Mouse (Mus musculus) lung, adult 18-20 months (tissue): ENCODE measurements at regions not wholly inside any gene's neighbourhood (a gene's known extent, or its start where the extent isn't known, plus 50 kb on each side); places are given as distances from the start of the nearest gene placed in this dataset.

Source experiments
- DNase-seq, 2 experiments: peaks; one replicate each; pipeline ENCODE4 v3.0.0; 2022; ENCODE audit warnings: mixed read lengths in 2 of 2

GRCm38 (mm10) chr3:149262332-149262970 is 272.1 kb upstream of the Adgrl2 start:
- peak in 1 of 2 experiments; percentile 51 for DNase-seq

- no peak for DNase-seq
Measured at GRCm38 (mm10) chr3:149261764-149262163, 271.4 kb upstream of the Adgrl2 start.

GRCm38 (mm10) chr3:149258826-149259225 is 268.5 kb upstream of the Adgrl2 start:
- no peak for DNase-seq

GRCm38 (mm10) chr3:149256891-149257290 is 266.5 kb upstream of the Adgrl2 start:
- DNase-seq = no peak

DNA sequence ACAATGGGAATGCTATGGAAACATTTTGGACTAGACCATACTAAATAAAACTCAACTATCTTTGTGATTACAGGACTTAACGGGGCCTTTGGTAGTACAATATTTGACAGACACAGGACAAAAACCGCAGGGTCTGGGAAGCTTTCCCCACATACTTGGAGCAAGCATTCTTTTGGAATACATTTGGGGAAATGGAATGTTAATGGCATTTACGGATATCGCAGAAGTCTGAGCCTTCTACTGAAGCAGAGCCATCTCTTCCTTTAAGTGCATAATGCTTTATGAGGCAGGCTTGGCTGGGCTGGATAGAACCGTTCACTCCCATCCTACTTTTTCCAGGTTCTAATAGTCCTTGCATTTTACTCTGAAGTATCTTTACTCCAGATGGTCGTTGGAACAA is 262.7 kb upstream of the Adgrl2 start:
- no peak for DNase-seq

DNA sequence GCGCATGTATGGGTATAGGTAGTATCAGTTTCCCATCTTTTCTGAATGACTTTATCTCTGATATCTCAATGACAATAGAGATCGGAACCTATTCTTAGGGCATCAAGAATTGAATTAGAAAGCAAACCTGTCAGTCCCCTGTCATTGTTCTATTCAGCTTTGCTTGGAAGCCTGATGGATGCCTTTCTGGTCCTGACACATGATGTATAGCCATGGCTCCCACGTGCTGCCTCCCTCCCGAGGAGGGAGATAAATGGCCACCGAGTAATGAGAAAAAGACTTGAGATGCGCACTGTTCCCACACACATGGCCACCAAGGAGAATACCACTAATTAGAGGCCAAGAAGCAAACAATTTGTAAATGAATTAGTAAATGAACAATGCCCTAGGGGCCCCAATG is 261.8 kb upstream of the Adgrl2 start:
- no peak for DNase-seq

- no peak for DNase-seq
Measured at GRCm38 (mm10) chr3:149247626-149247987, 257.3 kb upstream of the Adgrl2 start.

- DNase-seq = no peak
Measured at GRCm38 (mm10) chr3:149246935-149247625, 256.7 kb upstream of the Adgrl2 start.

- DNase-seq = no peak
Measured at GRCm38 (mm10) chr3:149239664-149240063, 249.3 kb upstream of the Adgrl2 start.

- DNase-seq = no peak
Measured at GRCm38 (mm10) chr3:149238076-149238475, 247.7 kb upstream of the Adgrl2 start.

DNA sequence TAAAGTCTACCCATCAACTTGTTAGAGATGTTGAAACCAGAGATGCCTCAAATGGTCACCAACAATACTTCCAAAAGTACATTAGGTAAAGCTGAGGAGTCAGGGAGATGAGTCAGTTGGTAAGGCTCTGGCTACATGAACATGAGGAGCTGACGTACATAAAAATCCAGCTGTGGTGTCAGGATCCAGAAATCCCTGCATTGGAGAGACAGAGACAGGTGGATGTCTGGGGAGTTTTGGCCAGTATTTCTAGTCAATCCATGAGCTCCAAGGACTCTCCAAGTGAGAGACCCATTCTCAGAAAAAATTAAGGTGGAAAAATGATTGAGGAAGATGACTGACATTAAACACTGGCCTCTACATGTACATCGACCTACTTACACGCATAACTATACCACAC is 244.8 kb upstream of the Adgrl2 start:
- no peak for DNase-seq

- DNase-seq = peak in 1 of 2 experiments; percentile 42
Measured at GRCm38 (mm10) chr3:149233691-149234131, 243.4 kb upstream of the Adgrl2 start.

GRCm38 (mm10) chr3:149233191-149233641 is 242.9 kb upstream of the Adgrl2 start:
- DNase-seq = no peak

DNA sequence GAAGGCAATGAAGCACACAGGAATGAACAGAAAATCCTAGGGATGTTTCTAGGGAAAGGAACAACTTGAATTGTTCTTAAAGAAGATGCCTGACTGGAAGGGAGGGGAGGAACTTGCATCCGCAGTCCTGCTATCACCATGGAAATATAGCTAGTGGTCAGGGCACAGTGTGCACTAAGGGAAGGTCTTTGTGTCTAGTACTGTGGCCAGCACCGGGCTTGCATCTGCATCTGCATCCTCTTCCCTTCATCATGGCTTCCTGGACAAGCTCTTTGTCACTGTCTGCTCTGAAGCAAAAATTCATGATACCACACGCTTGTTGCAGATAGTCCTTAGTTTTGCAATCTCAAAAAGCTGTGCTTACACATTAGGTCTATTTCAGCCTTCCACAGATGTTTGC is 241.0 kb upstream of the Adgrl2 start:
- DNase-seq = no peak

GRCm38 (mm10) chr3:149227556-149227955 is 237.2 kb upstream of the Adgrl2 start:
- no peak for DNase-seq

DNA sequence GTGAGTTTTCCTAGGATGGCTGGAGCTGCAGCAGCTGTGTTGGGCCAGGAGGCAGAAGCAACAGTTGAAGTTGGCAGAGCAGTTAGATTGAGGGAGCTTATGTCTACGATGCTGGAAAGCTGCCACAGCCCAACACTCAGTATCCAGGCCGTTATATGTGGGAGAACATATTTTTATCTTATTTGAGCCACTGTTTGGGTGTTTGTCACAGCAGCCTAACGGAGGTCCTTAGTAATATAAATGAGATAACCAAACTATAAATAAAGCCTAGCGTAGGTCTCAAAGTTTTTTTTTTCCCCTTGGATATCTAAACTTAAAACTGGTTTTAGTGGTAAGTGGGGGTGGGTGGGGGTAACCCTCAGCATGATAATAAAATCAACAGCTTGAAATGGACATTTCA is 236.4 kb upstream of the Adgrl2 start:
- no peak for DNase-seq

- DNase-seq = no peak
Measured at GRCm38 (mm10) chr3:149225684-149226083, 235.3 kb upstream of the Adgrl2 start.

GRCm38 (mm10) chr3:149224271-149224670 is 233.9 kb upstream of the Adgrl2 start:
- no peak for DNase-seq

- no peak for DNase-seq
Measured at GRCm38 (mm10) chr3:149223776-149224175, 233.4 kb upstream of the Adgrl2 start.

DNA sequence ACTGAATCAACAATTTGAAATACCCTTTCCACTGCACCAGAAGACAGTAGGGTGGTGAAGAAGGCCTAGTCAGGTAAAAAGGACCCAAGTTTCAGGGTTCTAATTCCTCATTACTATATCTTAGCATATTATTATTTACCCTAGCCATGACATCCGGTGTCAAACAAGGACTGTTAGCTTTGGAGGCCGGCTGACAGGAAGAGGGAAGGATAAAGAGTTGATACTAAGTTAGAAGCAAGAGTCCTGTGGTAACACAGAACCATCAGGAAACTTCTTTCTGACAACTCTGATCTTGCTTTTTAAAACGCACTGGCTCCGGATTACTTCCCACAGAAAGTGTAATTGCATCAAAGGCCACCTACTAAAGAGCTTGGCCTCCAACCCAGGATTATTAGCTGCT is 230.6 kb upstream of the Adgrl2 start:
- DNase-seq = no peak

DNA sequence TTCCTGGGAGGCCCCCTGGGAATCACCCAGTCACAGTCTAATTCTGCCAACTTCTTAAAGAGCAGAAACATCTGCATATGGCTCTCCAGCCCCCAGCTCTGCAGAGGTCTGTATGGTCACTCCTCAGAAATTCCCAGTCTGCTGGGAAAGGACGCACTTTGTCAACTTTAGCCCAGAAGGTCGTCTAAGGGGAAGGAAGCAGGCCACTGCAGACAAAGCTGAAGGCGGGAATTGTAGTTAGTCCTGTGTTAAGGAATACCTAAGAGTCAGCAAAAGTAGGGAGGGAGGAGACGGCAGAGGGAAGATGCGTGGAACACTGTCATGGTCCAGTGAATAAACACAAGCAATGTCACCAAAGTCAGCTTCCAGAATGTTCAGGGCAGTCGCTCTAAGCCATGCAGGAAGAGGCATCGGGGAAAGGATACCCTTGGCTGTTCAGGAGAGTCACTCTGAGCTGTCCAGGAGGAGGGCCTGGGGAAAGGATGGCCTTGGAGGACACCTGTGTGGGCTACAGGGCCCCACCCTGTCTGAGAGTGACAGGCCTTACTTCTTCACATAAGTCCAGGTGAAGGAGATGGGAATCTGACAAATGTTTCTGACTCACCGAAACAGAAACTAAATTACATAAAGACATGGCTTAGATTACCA is 230.1 kb upstream of the Adgrl2 start:
- DNase-seq = no peak

- peak in 1 of 2 experiments; percentile 32 for DNase-seq
Measured at GRCm38 (mm10) chr3:149219381-149220303, 229.3 kb upstream of the Adgrl2 start.
